Mouse (Mus musculus): Measurements from ENCODE around the gene Syncrip. TPM values are rescaled to one million over a fixed set of nuclear protein-coding genes. Genes with fewer than 3 reads are reported as not detected.
"Not testable (repeated sequence)": the region's sequence is repeated elsewhere in the genome, so short reads cannot be mapped to it uniquely, and the experiment has no call there.

The Syncrip gene
- 67.7 and 74.2 TPM in 2 replicates for polyA plus RNA-seq (2016; fragmentation: Nextera tagmentation; extraction: Ambion mirVana)

DNA sequence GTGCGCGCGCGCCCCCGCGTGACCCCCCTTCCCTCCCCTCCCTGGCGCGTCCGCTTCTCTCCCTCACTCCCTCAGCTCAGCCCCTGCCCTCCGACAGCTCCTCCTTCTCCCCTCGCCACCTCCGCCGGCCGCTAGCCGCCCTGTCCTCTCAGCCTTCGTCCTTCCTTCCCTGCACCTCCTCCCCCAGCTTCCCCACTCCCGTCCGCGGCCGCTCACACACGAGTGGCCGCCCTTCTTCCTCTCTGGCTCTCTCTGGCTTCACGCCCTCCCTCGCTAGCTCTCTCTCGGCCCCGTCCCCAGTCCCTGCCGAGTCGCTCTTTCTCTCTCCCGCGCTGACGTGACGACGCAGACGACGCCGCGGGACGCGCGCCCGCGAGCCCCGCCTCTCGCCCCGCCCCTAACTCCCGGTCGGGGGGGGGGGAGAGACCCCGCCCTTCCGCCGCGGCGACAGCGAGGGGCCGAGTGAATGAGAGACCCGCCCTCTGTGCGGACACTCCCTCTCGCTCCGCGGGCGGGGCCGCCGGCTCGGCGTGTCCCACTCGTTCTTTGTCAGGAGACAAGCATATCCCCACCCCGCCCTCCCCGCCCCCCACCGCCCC is at the start of gene Syncrip:
Syncrip (minus strand) TSS at position 345 of the 599 bp plus-strand sequence.
- peak; percentile 95 for ATAC-seq (ENCODE audit: insufficient number of reproducible peaks, low FRiP score)
- H3K9me3 ChIP-seq (replicated peaks); H3K27me3 ChIP-seq (replicated peaks); H3K36me3 ChIP-seq: not testable (repeated sequence)
- under 1% methylated on average over 36 of the region's 68 CpGs for WGBS
- Histone ChIP-seq H3K27ac (ENCODE audit: poor library complexity, severe bottlenecking) (peak within 1 kb of the TSS; percentile 98), H3K4me3 (peak within 1 kb of the TSS; percentile 95), H3K4me2 (peak within 1 kb of the TSS; percentile 94), H3K4me1 (replicated peaks) (peaks cover 15% of the 10 kb centered on the region), H3K9ac (peak within 1 kb of the TSS; percentile 99)

DNA sequence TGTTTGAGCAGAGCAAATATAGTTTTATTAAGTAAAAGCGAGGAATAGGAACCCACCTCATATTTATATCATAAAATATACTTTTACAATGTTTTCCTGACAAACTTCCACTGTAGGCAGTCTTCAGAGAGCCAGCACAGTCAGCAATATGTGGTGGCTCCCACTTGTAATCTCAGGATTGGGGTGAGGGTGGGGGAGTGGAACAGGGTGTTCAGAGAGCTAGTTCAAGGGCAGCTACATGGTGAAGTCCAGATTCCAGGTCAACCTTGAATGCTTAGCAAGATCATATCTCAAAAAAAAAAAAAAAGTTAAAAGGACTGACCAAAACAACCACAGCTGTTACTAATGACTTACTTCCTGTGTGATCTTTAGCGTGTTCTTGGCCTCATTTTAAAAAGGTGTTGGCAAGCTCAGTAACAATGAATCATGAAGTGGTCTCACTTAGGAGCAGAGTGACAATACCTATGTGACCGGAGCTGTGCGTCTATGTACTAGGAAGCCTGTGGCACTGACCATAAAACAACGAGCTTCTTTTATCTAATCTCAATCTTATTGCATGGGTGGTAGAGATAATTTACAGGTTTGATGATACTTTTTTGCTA is 47.7 kb upstream of the Syncrip start:
- no peaks in the 10 kb centered on the region for H3K9me3 ChIP-seq (replicated peaks)
- no peak overlapping the region for H3K4me2 ChIP-seq
- H3K36me3 ChIP-seq, result no peaks in the 10 kb centered on the region
- no peak for ATAC-seq (ENCODE audit: insufficient number of reproducible peaks, low FRiP score)
- H3K4me3 ChIP-seq, result no peak overlapping the region
- no peaks in the 10 kb centered on the region for H3K4me1 ChIP-seq (replicated peaks)
- no peaks in the 10 kb centered on the region for H3K27me3 ChIP-seq (replicated peaks)
- H3K27ac ChIP-seq (ENCODE audit: poor library complexity, severe bottlenecking), result no peak overlapping the region
- WGBS, result 68% methylated on average over 5 of the region's 5 CpGs
- H3K9ac ChIP-seq, result no peak overlapping the region

- ATAC-seq (ENCODE audit: insufficient number of reproducible peaks, low FRiP score), result no peak
- Histone ChIP-seq H3K27me3 (replicated peaks) (no peaks in the 10 kb centered on the region), H3K9ac (no peak overlapping the region), H3K4me3 (no peak overlapping the region), H3K4me2 (no peak overlapping the region), H3K4me1 (replicated peaks) (no peaks in the 10 kb centered on the region), H3K9me3 (replicated peaks) (no peaks in the 10 kb centered on the region), H3K36me3 (no peaks in the 10 kb centered on the region), H3K27ac (ENCODE audit: poor library complexity, severe bottlenecking) (no peak overlapping the region)
- 83% methylated on average over 3 of the region's 3 CpGs for WGBS
Measured at GRCm38 (mm10) chr9:88529571-88529970, 47.2 kb upstream of the Syncrip start.

- Histone ChIP-seq H3K27me3 (replicated peaks) (no peaks in the 10 kb centered on the region), H3K9ac (no peak overlapping the region), H3K4me3 (no peak overlapping the region), H3K4me1 (replicated peaks) (no peaks in the 10 kb centered on the region), H3K27ac (ENCODE audit: poor library complexity, severe bottlenecking) (no peak overlapping the region), H3K4me2 (no peak overlapping the region), H3K36me3 (no peaks in the 10 kb centered on the region), H3K9me3 (replicated peaks) (no peaks in the 10 kb centered on the region)
- ATAC-seq (ENCODE audit: insufficient number of reproducible peaks, low FRiP score), result no peak
- WGBS, result 83% methylated on average over 5 of the region's 5 CpGs
Measured at GRCm38 (mm10) chr9:88528736-88529135, 46.4 kb upstream of the Syncrip start.

DNA sequence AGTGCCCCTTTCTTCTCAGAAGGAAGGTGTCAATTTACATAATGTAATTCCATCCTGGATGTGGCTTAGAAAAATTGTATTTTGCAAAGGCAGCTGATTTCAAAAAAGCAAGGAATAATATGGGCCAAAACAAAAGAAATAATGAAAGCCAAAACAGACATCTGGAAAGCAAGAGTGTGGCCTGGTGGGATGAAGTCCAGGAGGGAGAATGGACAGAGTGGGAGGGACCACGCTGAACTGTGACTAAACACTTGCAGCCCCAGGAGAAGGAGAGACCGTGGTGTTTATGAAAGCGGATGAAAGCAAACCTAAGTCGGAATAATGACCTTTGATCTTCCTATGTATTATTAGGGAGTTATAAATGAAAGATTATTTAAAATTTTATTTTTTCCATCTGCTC is 45.6 kb upstream of the Syncrip start:
- H3K36me3 ChIP-seq, result no peaks in the 10 kb centered on the region
- H3K27ac ChIP-seq (ENCODE audit: poor library complexity, severe bottlenecking), result no peak overlapping the region
- no peaks in the 10 kb centered on the region; the same call in 1 of the 2 replicates for H3K4me1 ChIP-seq (replicated peaks)
- no peaks in the 10 kb centered on the region for H3K9me3 ChIP-seq (replicated peaks)
- no peak overlapping the region for H3K9ac ChIP-seq
- no peak overlapping the region for H3K4me2 ChIP-seq
- WGBS, result 90% methylated on average over 4 of the region's 4 CpGs
- H3K27me3 ChIP-seq (replicated peaks), result no peaks in the 10 kb centered on the region
- no peak overlapping the region for H3K4me3 ChIP-seq
- ATAC-seq (ENCODE audit: insufficient number of reproducible peaks, low FRiP score), result no peak

DNA sequence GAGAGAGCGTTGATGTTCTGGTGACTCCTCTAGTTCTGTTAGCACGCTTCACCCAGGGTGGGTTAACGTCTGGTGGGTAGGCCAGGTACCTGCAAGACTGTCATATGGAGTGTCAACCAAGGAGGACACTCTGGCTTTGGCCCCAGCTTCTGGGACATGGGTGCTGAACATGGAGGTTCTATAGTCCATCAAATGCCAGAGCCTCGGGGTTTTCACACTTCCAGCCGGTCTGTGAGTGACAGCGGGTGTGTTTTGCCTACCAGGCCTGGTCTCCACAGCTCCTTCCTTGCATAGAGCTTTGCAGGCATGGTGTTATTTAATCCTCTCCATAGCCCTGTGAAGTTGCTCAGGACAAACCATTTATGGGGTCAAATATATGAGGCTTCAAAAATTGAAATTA is 43.0 kb upstream of the Syncrip start:
- no peak overlapping the region for H3K27ac ChIP-seq (ENCODE audit: poor library complexity, severe bottlenecking)
- H3K4me3 ChIP-seq, result no peak overlapping the region
- ATAC-seq (ENCODE audit: insufficient number of reproducible peaks, low FRiP score), result no peak
- H3K36me3 ChIP-seq, result peaks cover 9% of the 10 kb centered on the region
- no peak overlapping the region for H3K4me2 ChIP-seq
- peaks cover 9% of the 10 kb centered on the region for H3K4me1 ChIP-seq (replicated peaks)
- 87% methylated on average over 6 of the region's 6 CpGs for WGBS
- H3K9me3 ChIP-seq (replicated peaks), result no peaks in the 10 kb centered on the region
- no peaks in the 10 kb centered on the region for H3K27me3 ChIP-seq (replicated peaks)
- H3K9ac ChIP-seq, result no peak overlapping the region

DNA sequence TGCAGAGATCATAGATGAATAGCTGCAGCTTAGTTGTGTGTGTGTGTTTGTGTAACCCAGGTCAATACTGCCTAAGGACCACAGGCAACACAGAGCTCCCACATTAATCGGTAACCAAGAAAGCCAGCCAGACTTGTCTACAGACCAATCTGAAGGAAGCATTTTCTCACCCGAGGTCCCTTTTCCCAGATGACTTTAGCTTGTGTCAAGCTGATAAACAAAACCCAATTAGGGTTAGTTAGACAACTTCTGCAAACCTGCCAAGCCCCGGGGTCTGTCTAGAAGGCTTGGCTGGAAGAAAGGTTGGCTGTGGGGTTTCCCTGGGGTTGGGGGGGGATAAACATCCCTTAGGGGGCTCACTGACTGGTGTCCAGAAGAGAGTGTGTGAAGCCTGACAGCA is 42.4 kb upstream of the Syncrip start:
- Histone ChIP-seq H3K4me3 (no peak overlapping the region), H3K4me1 (replicated peaks) (peaks cover 11% of the 10 kb centered on the region), H3K9me3 (replicated peaks) (no peaks in the 10 kb centered on the region), H3K4me2 (no peak overlapping the region), H3K27me3 (replicated peaks) (no peaks in the 10 kb centered on the region), H3K36me3 (peaks cover 13% of the 10 kb centered on the region), H3K27ac (ENCODE audit: poor library complexity, severe bottlenecking) (no peak overlapping the region), H3K9ac (no peak overlapping the region)
- ATAC-seq (ENCODE audit: insufficient number of reproducible peaks, low FRiP score), result no peak
- WGBS, result 75% methylated on average over 3 of the region's 3 CpGs

DNA sequence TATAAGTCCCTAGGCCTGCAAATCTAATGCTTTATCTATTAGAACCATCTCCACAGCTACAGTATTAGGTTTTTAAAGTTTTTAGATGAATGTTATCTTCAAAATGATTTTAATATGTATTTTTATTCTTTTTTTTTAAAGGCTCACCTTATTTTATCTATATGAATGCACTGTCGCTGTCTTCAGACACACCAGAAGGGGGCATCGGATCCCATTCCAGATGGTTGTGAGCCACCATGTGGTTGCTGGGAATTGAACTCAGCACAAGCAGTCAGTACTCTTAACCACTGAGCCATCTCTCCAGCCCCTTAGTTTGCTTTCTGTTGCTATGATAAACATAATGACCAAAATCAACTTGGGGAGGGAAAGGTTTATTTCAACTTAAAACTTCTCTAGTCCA is 42.0 kb upstream of the Syncrip start:
- Histone ChIP-seq H3K9me3 (replicated peaks) (no peaks in the 10 kb centered on the region), H3K27me3 (replicated peaks) (no peaks in the 10 kb centered on the region), H3K4me3 (no peak overlapping the region), H3K4me2 (no peak overlapping the region), H3K4me1 (replicated peaks) (peaks cover 11% of the 10 kb centered on the region), H3K36me3 (peaks cover 13% of the 10 kb centered on the region), H3K9ac (no peak overlapping the region), H3K27ac (ENCODE audit: poor library complexity, severe bottlenecking) (no peak overlapping the region)
- ATAC-seq (ENCODE audit: insufficient number of reproducible peaks, low FRiP score), result no peak
- 97% methylated on average over 2 of the region's 2 CpGs for WGBS

DNA sequence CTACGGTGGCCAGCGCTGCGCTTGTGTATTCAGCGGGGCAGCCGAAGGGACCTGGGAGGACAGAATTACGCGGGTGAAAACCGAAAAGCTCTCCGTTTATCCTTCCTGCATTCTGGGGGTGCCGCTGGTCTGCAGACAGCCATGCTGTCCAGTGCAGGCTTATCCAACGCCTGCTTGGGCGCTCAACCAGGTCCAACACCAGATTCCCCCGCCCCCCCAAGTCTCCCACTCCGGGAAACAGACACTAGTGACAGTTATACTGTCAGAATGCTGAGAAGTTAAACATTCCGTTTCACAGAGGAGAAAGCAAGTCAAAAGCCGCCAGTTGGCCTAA is 40.9 kb upstream of the Syncrip start:
- peaks cover 11% of the 10 kb centered on the region for H3K4me1 ChIP-seq (replicated peaks)
- H3K36me3 ChIP-seq, result peaks cover 13% of the 10 kb centered on the region
- peak overlapping the region; percentile 92 for H3K4me3 ChIP-seq
- no peaks in the 10 kb centered on the region for H3K9me3 ChIP-seq (replicated peaks)
- no peaks in the 10 kb centered on the region for H3K27me3 ChIP-seq (replicated peaks)
- no peak for ATAC-seq (ENCODE audit: insufficient number of reproducible peaks, low FRiP score)
- 0% methylated on average over 16 of the region's 16 CpGs for WGBS
- H3K27ac ChIP-seq (ENCODE audit: poor library complexity, severe bottlenecking), result peak overlapping the region; percentile 88
- H3K9ac ChIP-seq, result peak overlapping the region; percentile 75
- H3K4me2 ChIP-seq, result peak overlapping the region; percentile 89

DNA sequence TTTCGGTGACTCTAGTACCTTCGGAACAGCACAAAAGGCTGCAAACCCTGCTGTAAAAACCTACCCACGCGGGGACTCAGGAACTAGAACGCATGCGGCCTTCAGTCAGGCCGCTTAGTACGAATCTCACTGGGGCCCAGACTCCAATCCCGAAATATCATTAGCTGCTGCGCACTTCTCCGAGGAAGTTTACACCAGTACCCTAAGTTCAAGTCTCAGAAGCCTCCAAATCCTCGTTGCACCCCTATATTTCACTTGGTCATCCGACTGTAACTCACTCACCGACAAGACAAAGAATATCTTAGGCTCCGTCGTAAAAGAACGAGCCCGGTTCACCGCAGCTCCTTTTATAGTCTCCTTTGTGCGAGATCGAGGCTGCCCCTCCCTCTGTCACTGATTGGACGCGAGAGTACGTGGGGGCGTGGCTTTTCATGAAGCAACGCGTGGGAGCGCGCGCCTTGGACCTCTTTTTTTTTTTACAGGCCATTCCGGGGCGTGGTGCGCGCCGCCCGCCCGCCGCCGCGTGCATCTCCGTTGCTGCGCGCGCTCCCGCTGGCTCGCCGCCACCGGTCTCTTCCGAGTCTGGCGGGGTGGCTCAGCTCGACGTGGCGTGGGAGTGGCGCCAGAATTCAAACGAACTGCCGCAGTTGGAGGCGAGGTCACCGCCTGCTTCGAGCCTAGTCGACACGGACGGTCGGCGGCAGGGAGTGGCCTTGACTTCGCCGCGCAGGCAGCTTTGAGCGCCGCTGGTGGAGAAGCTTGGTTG is 40.4 kb upstream of the Syncrip start:
- peaks cover 11% of the 10 kb centered on the region for H3K4me1 ChIP-seq (replicated peaks)
- peaks cover 13% of the 10 kb centered on the region for H3K36me3 ChIP-seq
- H3K4me3 ChIP-seq, result peak overlapping the region; percentile 92
- peak; percentile 93 for ATAC-seq (ENCODE audit: insufficient number of reproducible peaks, low FRiP score)
- no peaks in the 10 kb centered on the region for H3K27me3 ChIP-seq (replicated peaks)
- H3K27ac ChIP-seq (ENCODE audit: poor library complexity, severe bottlenecking), result peak overlapping the region; percentile 95
- under 1% methylated on average over 69 of the region's 69 CpGs for WGBS
- H3K9me3 ChIP-seq (replicated peaks), result no peaks in the 10 kb centered on the region
- peak overlapping the region; percentile 89 for H3K4me2 ChIP-seq
- H3K9ac ChIP-seq, result peak overlapping the region; percentile 97

DNA sequence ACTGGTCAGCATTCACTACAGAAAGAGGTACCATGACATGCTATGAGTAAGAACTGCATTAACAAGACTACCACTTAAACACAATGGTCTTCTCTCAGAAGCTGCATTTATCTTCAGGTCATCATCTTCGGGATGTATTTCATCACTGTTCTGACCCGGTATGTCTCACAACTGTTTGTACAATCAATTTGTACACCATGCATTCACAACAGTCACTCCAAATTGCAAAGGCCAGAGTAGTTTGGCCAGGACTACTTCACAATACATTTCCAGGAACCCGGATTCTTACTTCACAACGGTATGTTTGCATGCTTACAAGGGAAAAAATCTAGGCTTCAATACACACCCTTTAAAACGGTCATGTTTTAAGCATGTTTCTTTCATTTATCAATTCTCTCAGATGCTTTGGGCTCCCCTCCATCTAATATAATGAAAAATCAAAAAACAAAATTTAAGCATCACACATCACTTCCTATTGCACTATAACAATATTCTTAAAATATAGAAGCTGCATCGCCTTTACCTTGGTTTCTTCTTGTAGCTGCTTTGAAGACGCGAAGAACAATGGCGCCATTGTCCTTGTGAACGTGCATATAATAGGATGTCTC is 39.7 kb upstream of the Syncrip start:
- no peaks in the 10 kb centered on the region for H3K9me3 ChIP-seq (replicated peaks)
- H3K9ac ChIP-seq, result peak overlapping the region; percentile 97
- peak overlapping the region; percentile 92 for H3K4me3 ChIP-seq
- WGBS, result under 1% methylated on average over 10 of the region's 10 CpGs
- peaks cover 11% of the 10 kb centered on the region for H3K4me1 ChIP-seq (replicated peaks)
- peak overlapping the region; percentile 71 for H3K4me2 ChIP-seq
- ATAC-seq (ENCODE audit: insufficient number of reproducible peaks, low FRiP score), result no peak
- peak overlapping the region; percentile 95 for H3K27ac ChIP-seq (ENCODE audit: poor library complexity, severe bottlenecking)
- H3K27me3 ChIP-seq (replicated peaks), result no peaks in the 10 kb centered on the region
- H3K36me3 ChIP-seq, result peaks cover 17% of the 10 kb centered on the region

Measured in heart, embryonic 12.5 days (tissue).